Mouse (Mus musculus) mesoderm, embryonic 11.5 days (tissue): ENCODE measurements around the gene Fstl5.

Experiments used
- DNase-seq: peaks from one replicate; pipeline ENCODE4 v3.0.0-alpha.2; 2012; ENCODE audit warnings: low read depth, low spot score

The Fstl5 gene

GRCm38 (mm10) chr3:76074060-76074707 is at the start of gene Fstl5:
TSS of gene Fstl5 (plus strand) at chr3:76074270.
- peak; percentile 93 for DNase-seq

- DNase-seq = no peak
These were observed 48.5 kb upstream of the Fstl5 start for GRCm38 (mm10) chr3:76025523-76025922.

GRCm38 (mm10) chr3:76051124-76051523 is 22.9 kb upstream of the Fstl5 start:
- DNase-seq = no peak

- no peak for DNase-seq
These were observed 12.1 kb upstream of the Fstl5 start for GRCm38 (mm10) chr3:76061996-76062395.

GRCm38 (mm10) chr3:76067920-76068319 is 6.2 kb upstream of the Fstl5 start:
- peak; percentile 83 for DNase-seq

- DNase-seq = peak; percentile 23
These were observed 1.2 kb upstream of the Fstl5 start for GRCm38 (mm10) chr3:76072826-76073225.

- no peak for DNase-seq
These were observed 66.4 kb downstream of the Fstl5 start for GRCm38 (mm10) chr3:76140445-76140844.

- DNase-seq = no peak
These were observed 73.8 kb downstream of the Fstl5 start for GRCm38 (mm10) chr3:76147846-76148245.

- no peak for DNase-seq
These were observed 164.8 kb downstream of the Fstl5 start for GRCm38 (mm10) chr3:76238834-76239233.

- no peak for DNase-seq
These were observed 177.3 kb downstream of the Fstl5 start for GRCm38 (mm10) chr3:76251385-76251784.

- no peak for DNase-seq
These were observed 218.9 kb downstream of the Fstl5 start for GRCm38 (mm10) chr3:76292993-76293392.

GRCm38 (mm10) chr3:76294394-76294793 is 220.3 kb downstream of the Fstl5 start:
- peak; percentile 69 for DNase-seq

- no peak for DNase-seq
These were observed 227.1 kb downstream of the Fstl5 start for GRCm38 (mm10) chr3:76301026-76301773.

GRCm38 (mm10) chr3:76316991-76317390 is 242.9 kb downstream of the Fstl5 start:
- DNase-seq = no peak

- DNase-seq = no peak
These were observed 245.5 kb downstream of the Fstl5 start for GRCm38 (mm10) chr3:76319531-76319930.

- no peak for DNase-seq
These were observed 248.4 kb downstream of the Fstl5 start for GRCm38 (mm10) chr3:76322431-76322830.

- DNase-seq = no peak
These were observed 262.9 kb downstream of the Fstl5 start for GRCm38 (mm10) chr3:76336922-76337321.

- no peak for DNase-seq
These were observed 292.9 kb downstream of the Fstl5 start for GRCm38 (mm10) chr3:76367000-76367399.

GRCm38 (mm10) chr3:76369910-76370309 is 295.8 kb downstream of the Fstl5 start:
- DNase-seq = no peak

- no peak for DNase-seq
These were observed 354.8 kb downstream of the Fstl5 start for GRCm38 (mm10) chr3:76428775-76429372.

GRCm38 (mm10) chr3:76467229-76467874 is 393.3 kb downstream of the Fstl5 start:
- no peak for DNase-seq

- DNase-seq = no peak
These were observed 394.1 kb downstream of the Fstl5 start for GRCm38 (mm10) chr3:76468147-76468546.
